Mouse (Mus musculus): ENCODE measurements around the gene Cadps2.

GRCm38 (mm10) chr6:23830741-23831140, 8.5 kb downstream of the Cadps2 start:
- TF ChIP-seq CTCF (conservative IDR thresholded peaks at IDR 0.05; ENCODE audit: insufficient read depth, insufficient read length, low read depth, low read length) (no peak), POLR2A (IDR thresholded peaks at IDR 0.05; ENCODE audit: low read depth, low read length) (no peak)

All from kidney, adult 2 months (tissue).